Mouse (Mus musculus): Measurements from ENCODE around the gene Fgf22.

DNA sequence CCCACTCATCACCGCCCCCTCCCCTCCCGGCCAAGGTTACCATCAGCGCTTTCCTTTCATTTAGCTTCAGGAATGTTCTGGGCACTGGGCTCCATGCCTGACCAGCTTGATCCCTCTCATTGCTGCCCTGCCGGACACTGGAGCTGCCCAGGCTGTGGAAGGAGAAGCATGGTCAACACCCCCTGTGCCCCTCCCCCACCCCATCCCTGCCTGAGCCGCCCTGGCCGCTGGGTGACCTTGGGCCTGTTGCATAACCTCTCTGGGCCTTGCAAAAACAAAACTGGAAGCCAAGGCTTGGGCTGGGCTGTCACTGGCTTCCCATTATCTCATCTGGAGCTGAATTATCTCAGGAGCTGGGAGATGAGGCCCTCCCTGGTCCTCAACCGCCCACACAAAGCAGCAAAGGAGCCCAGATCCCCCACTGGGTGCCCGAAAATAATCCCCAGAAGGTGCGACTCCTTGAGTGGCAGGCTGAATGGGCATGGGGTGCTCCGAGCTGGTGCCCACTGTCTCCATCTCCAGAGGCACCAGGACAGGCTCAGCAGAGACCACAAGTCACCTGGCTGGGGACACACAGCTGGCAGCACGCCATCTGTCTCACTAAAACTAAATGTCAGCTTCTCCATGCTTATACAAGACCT is 47.6 kb downstream of the Fgf22 start:
- TF ChIP-seq REST (IDR thresholded peaks at IDR 0.05; ENCODE audit: insufficient read depth, insufficient read length), result no peak
- TF ChIP-seq CEBPB (IDR thresholded peaks at IDR 0.05; ENCODE audit: insufficient read depth, poor library complexity, severe bottlenecking), result peak; percentile 57
- no peak for TF ChIP-seq MYOD1 (IDR thresholded peaks at IDR 0.05; ENCODE audit: control insufficient read depth in 1 of 3, insufficient read length in 2 of 3, low read depth in 2 of 3)
- no peak for TF ChIP-seq POLR2A (IDR thresholded peaks at IDR 0.05; ENCODE audit: insufficient read length, low read depth)
- no peak for TF ChIP-seq POLR2AphosphoS2 (IDR thresholded peaks at IDR 0.05; ENCODE audit: insufficient read length, low read depth)
- TF ChIP-seq TCF12 (IDR thresholded peaks at IDR 0.05; ENCODE audit: insufficient read depth, poor library complexity, severe bottlenecking), result no peak
- no peak for TF ChIP-seq USF1 (IDR thresholded peaks at IDR 0.05; ENCODE audit: low read depth)
- no peak for TF ChIP-seq MYOG (IDR thresholded peaks at IDR 0.05; ENCODE audit: control insufficient read depth in 1 of 3, insufficient read depth in 1 of 3, insufficient read length in 2 of 3, low read depth in 2 of 3)
